Mouse (Mus musculus) myocyte (in vitro differentiated cells): ENCODE results near the gene Itfg2.

Experiments
- CEBPB ChIP-seq: IDR thresholded peaks from 2 replicates; pipeline ENCODE4 v1.6.1; 2011; ENCODE audit warnings: mild to moderate bottlenecking, moderate library complexity; ENCODE audit not compliant: poor library complexity, insufficient read depth, severe bottlenecking
- E2F4 ChIP-seq: IDR thresholded peaks from one replicate; pipeline ENCODE4 v1.6.1; 2011; ENCODE audit warnings: mild to moderate bottlenecking, control low read depth, moderate library complexity; ENCODE audit not compliant: insufficient read depth
- MAX ChIP-seq: IDR thresholded peaks from one replicate; pipeline ENCODE4 v1.6.1; 2011; ENCODE audit warnings: low read depth, mild to moderate bottlenecking, control low read depth
- MYOD1 ChIP-seq, 3 experiments: IDR thresholded peaks; one replicate each; pipeline ENCODE4 v1.6.1; 2011; ENCODE audit warnings: control low read depth in 2 of 3, low read depth in 2 of 3, mild to moderate bottlenecking in 2 of 3, moderate library complexity in 1 of 3; ENCODE audit not compliant: insufficient read length in 2 of 3, control insufficient read depth in 1 of 3
- MYOG ChIP-seq, 3 experiments: IDR thresholded peaks; one replicate each; pipeline ENCODE4 v1.6.1; 2011; ENCODE audit warnings: control low read depth in 2 of 3, low read depth in 2 of 3, mild to moderate bottlenecking in 2 of 3; ENCODE audit not compliant: insufficient read length in 2 of 3, control insufficient read depth in 1 of 3, insufficient read depth in 1 of 3
- POLR2A ChIP-seq: IDR thresholded peaks from one replicate; pipeline ENCODE4 v1.6.1; 2011; ENCODE audit warnings: low read depth, mild to moderate bottlenecking, control low read depth, moderate library complexity; ENCODE audit not compliant: insufficient read length
- POLR2AphosphoS2 ChIP-seq: IDR thresholded peaks from one replicate; pipeline ENCODE4 v1.6.1; 2011; ENCODE audit warnings: low read depth, control low read depth; ENCODE audit not compliant: insufficient read length
- REST ChIP-seq: IDR thresholded peaks from one replicate; pipeline ENCODE4 v1.6.1; 2011; ENCODE audit warnings: mild to moderate bottlenecking, control low read depth, moderate library complexity; ENCODE audit not compliant: insufficient read depth, insufficient read length
- SRF ChIP-seq: IDR thresholded peaks from one replicate; pipeline ENCODE4 v1.6.1; 2011; ENCODE audit warnings: low read depth; ENCODE audit not compliant: control insufficient read depth, insufficient read length
- TCF12 ChIP-seq: IDR thresholded peaks from one replicate; pipeline ENCODE4 v1.6.1; 2011; ENCODE audit warnings: mild to moderate bottlenecking, control low read depth; ENCODE audit not compliant: poor library complexity, insufficient read depth, severe bottlenecking
- TCF3 ChIP-seq: IDR thresholded peaks from one replicate; pipeline ENCODE4 v1.6.1; 2011; ENCODE audit warnings: low read depth, control low read depth; ENCODE audit not compliant: insufficient read length
- USF1 ChIP-seq: IDR thresholded peaks from one replicate; pipeline ENCODE4 v1.6.1; 2011; ENCODE audit warnings: low read depth, mild to moderate bottlenecking, control low read depth, moderate library complexity

DNA sequence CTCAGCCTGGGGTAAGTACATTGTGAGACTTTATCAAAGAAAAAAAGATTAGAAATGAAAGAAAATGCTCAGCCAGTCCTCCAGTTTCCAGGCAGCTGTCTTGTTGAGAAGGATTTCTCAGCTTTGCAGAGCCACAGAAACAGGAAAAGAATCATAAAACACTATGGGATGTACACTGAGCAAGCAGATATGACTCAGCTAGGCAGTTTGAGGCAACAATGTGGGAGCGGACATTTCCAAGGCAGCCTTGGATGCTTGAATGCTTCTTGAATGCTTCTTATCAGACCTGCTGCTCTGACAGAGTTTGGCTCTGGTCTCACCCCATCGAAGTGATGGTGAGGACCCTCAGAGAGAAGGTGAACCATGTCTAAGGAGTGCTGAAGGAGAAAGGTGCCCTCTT lies 3.7 kb downstream of the Itfg2 start:
- TF ChIP-seq MYOG (IDR thresholded peaks at IDR 0.05; ENCODE audit: control insufficient read depth in 1 of 3, insufficient read depth in 1 of 3, insufficient read length in 2 of 3, low read depth in 2 of 3) = no peak
- TF ChIP-seq POLR2A = peak; percentile 22
- TF ChIP-seq CEBPB = no peak
- TF ChIP-seq TCF12 = no peak
- TF ChIP-seq USF1 = no peak
- no peak for TF ChIP-seq POLR2AphosphoS2
- TF ChIP-seq MAX = no peak
- no peak for TF ChIP-seq SRF
- no peak for TF ChIP-seq E2F4
- TF ChIP-seq TCF3 = no peak
- no peak for TF ChIP-seq MYOD1 (IDR thresholded peaks at IDR 0.05; ENCODE audit: control insufficient read depth in 1 of 3, insufficient read length in 2 of 3, low read depth in 2 of 3)
- TF ChIP-seq REST = no peak
